8 mouse cellular contexts compared by ENCODE assay signal in the genomic region with DNA sequence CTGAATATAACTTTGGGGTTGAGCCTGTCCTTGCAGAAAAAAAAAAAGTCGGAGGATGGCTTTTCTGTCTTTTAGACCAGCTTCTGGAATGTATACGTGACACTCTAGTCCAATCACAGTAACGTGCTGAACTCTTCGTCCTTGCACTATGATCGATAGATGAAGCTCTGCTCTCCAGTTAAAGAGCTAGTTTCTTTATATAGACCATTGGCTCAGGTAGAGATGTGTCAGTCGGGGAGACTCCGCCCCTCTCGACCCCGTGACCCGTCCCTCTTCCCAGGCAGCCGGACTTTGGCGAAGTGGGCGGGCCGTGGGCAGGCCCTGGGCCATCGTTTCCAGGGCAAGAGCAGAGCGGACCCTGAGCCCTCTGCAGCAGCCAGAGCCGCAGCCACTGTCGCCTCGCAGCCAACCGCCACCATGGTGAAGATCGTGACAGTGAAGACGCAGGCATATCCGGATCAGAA. TPM values are rescaled to one million over a fixed set of nuclear protein-coding genes. Genes with fewer than 3 reads are reported as not detected.
DNase-seq lines count a peak whose midpoint lies in the region; ATAC-seq and TF ChIP-seq lines count a peak whose summit lies in the region.

A gene (plus strand): TSS at position 266 of the 464 bp plus-strand sequence.

- H3K36me3 ChIP-seq in forebrain, embryonic 10.5 days (replicated peaks): 0 out of 2 replicates have a peak, but pooled peaks cover 2% of the 10 kb centered on the region
- H3K36me3 ChIP-seq in heart, postnatal 0 days (replicated peaks; ENCODE audit: control insufficient read depth, insufficient read depth, low read length): no peaks in the 10 kb centered on the region
- H3K36me3 ChIP-seq in liver, embryonic 12.5 days: peaks cover 6% of the 10 kb centered on the region; the same call in 1 of the 2 replicates
- H3K36me3 ChIP-seq in myocyte (ENCODE audit: control insufficient read depth, insufficient read depth): no peaks in the 10 kb centered on the region

- TF ChIP-seq CTCF in heart, postnatal 0 days (IDR thresholded peaks at IDR 0.05; ENCODE audit: low read depth): no peak

- ATAC-seq in heart, postnatal 0 days (ENCODE audit: insufficient read depth, low read depth): peak; percentile 89
- ATAC-seq in liver, embryonic 12.5 days: peak; percentile 83

- H3K27me3 ChIP-seq in forebrain, embryonic 10.5 days (ENCODE audit: poor library complexity, severe bottlenecking): no peaks in the 10 kb centered on the region
- no peaks in the 10 kb centered on the region for H3K27me3 ChIP-seq in heart, postnatal 0 days (ENCODE audit: control insufficient read depth, insufficient read depth, low read length)
- no peaks in the 10 kb centered on the region for H3K27me3 ChIP-seq in liver, embryonic 12.5 days (replicated peaks)
- H3K27me3 ChIP-seq in myocyte (ENCODE audit: control insufficient read depth, insufficient read depth, insufficient read length): no peaks in the 10 kb centered on the region

- TF ChIP-seq POLR2A in myocyte (IDR thresholded peaks at IDR 0.05; ENCODE audit: insufficient read length, low read depth): peak; percentile 76

- DNase-seq in CD8-positive naive resting alpha-beta T cell, adult 2 months (ENCODE audit: low read depth in 2 of 2, low spot score in 2 of 2): peak; percentile 33 to 43
- peak; percentile 94 to 96 for DNase-seq in adrenal gland, postnatal 36 days
- no peak for DNase-seq in forebrain, embryonic 10.5 days (ENCODE audit: extremely low spot score, low spot score)
- peak; percentile 84 for DNase-seq in heart, postnatal 0 days (ENCODE audit: low spot score)
- peak; percentile 95 to 97 for DNase-seq in kidney, postnatal 25 days
- no peak for DNase-seq in thymus, postnatal 0 days (ENCODE audit: low spot score)

- H3K4me3 ChIP-seq in forebrain, embryonic 10.5 days: peak within 1 kb of the TSS; percentile 76
- peak within 1 kb of the TSS; percentile 70 for H3K4me3 ChIP-seq in heart, postnatal 0 days (ENCODE audit: low read depth, low read length)
- peak within 1 kb of the TSS; percentile 67 for H3K4me3 ChIP-seq in liver, embryonic 12.5 days
- H3K4me3 ChIP-seq in myocyte: peak within 1 kb of the TSS; percentile 67

- H3K4me1 ChIP-seq in forebrain, embryonic 10.5 days: peaks cover 31% of the 10 kb centered on the region
- peaks cover 25% of the 10 kb centered on the region for H3K4me1 ChIP-seq in heart, postnatal 0 days (ENCODE audit: control insufficient read depth, insufficient read depth)
- peaks cover 61% of the 10 kb centered on the region for H3K4me1 ChIP-seq in liver, embryonic 12.5 days

- peaks cover 22% of the 10 kb centered on the region for H3K79me2 ChIP-seq in myocyte (ENCODE audit: control insufficient read depth, insufficient read depth)

- H3K4me2 ChIP-seq in heart, postnatal 0 days (ENCODE audit: low read depth, low read length): peak within 1 kb of the TSS; percentile 96
- H3K4me2 ChIP-seq in liver, embryonic 12.5 days: peak within 1 kb of the TSS; percentile 92
- peak within 1 kb of the TSS; percentile 86 for H3K4me2 ChIP-seq in myocyte (ENCODE audit: low read depth)

- peak within 1 kb of the TSS; percentile 72 for H3K9ac ChIP-seq in heart, postnatal 0 days (replicated peaks; ENCODE audit: low read depth, low read length)
- H3K9ac ChIP-seq in liver, embryonic 12.5 days: peak within 1 kb of the TSS; percentile 76

- no peak for TF ChIP-seq EP300 in heart, postnatal 0 days (IDR thresholded peaks at IDR 0.05; ENCODE audit: low read depth)

- peak within 1 kb of the TSS; percentile 92 for H3K27ac ChIP-seq in forebrain, embryonic 10.5 days
- H3K27ac ChIP-seq in heart, postnatal 0 days (ENCODE audit: low read depth): peak within 1 kb of the TSS; percentile 97
- peak within 1 kb of the TSS; percentile 81 for H3K27ac ChIP-seq in liver, embryonic 12.5 days

- H3K9me3 ChIP-seq in forebrain, embryonic 10.5 days: no peaks in the 10 kb centered on the region
- H3K9me3 ChIP-seq in heart, postnatal 0 days (replicated peaks; ENCODE audit: control insufficient read depth, low read length): no peaks in the 10 kb centered on the region
- H3K9me3 ChIP-seq in liver, embryonic 12.5 days (replicated peaks): no peaks in the 10 kb centered on the region

- H3ac ChIP-seq in myocyte (ENCODE audit: control insufficient read depth, insufficient read length): peak within 1 kb of the TSS; percentile 6

- WGBS in forebrain, embryonic 10.5 days: 5% methylated on average over 23 of the region's 23 CpGs
- WGBS in heart, postnatal 0 days: 2% methylated on average over 23 of the region's 23 CpGs
- 2% methylated on average over 23 of the region's 23 CpGs for WGBS in liver, embryonic 12.5 days (ENCODE audit: insufficient replicate concordance)

TF ChIP-seq in myocyte, 11 proteins besides CTCF, POLR2A, EP300 and RAD21:
- TF ChIP-seq USF1 (IDR thresholded peaks at IDR 0.05; ENCODE audit: low read depth) (peak; percentile 43), POLR2AphosphoS2 (IDR thresholded peaks at IDR 0.05; ENCODE audit: insufficient read length, low read depth) (peak; percentile 75), REST (IDR thresholded peaks at IDR 0.05; ENCODE audit: insufficient read depth, insufficient read length) (no peak)
TF ChIP-seq in myocyte: peak in this region for 2.

RNA-seq across cellular contexts. Expression of the gene that starts here (rescaled TPM):
- 100 to 1,000 TPM in 1 of 2 experiments, 10 to 100 TPM in 1; 68.0 to 115 TPM for total RNA-seq in adrenal gland, postnatal 36 days (2021)
- 81.5 and 83.5 TPM in 2 replicates for polyA plus RNA-seq in forebrain, embryonic 10.5 days (2016; fragmentation: Nextera tagmentation; extraction: Ambion mirVana)
- 271 and 313 TPM in 2 replicates for total RNA-seq in heart, postnatal 0 days (2014; rRNA removed; ENCODE audit: low replicate concordance)
- polyA plus RNA-seq in heart, postnatal 0 days (2015; fragmentation: Nextera tagmentation; extraction: Ambion mirVana): 208 and 220 TPM in 2 replicates
- polyA plus RNA-seq in liver, embryonic 12.5 days (2016; fragmentation: Nextera tagmentation; extraction: Ambion mirVana): 60.2 and 64.7 TPM in 2 replicates
- polyA plus RNA-seq in myocyte (2012; fragmentation: generic; extraction: Trizol): 95.6 TPM
- polyA plus RNA-seq in thymus, postnatal 0 days (2015; fragmentation: Nextera tagmentation; extraction: Ambion mirVana): 42.0 and 42.9 TPM in 2 replicates

Comparison
In these comparisons a context has a peak if more than half of its experiments do, and no peak if none do; other contexts are left out.
1. DNase-seq: peak in CD8-positive naive resting alpha-beta T cell, adult 2 months (2 of 2), adrenal gland, postnatal 36 days (2 of 2), heart, postnatal 0 days (single experiment) and kidney, postnatal 25 days (2 of 2); none in forebrain, embryonic 10.5 days (single experiment) and thymus, postnatal 0 days (single experiment).
2. Peak in every context shown above with its lines, with median percentiles within 50 percentile points of each other: H3K27ac ChIP-seq, H3K4me3 ChIP-seq and H3K4me2 ChIP-seq.